In genomic region chr4:100061396-100062066, GRCm38 (mm10) we compare ENCODE assay signal across 20 mouse cellular contexts. TPM values are rescaled to one million over a fixed set of nuclear protein-coding genes. Genes with fewer than 3 reads are reported as not detected.
A peak's percentile ranks its signal among the peaks of the same experiment; 100 is the strongest.
DNase-seq lines count a peak whose midpoint lies in the region; ATAC-seq and TF ChIP-seq lines count a peak whose summit lies in the region.
"Had no signal": no experiment of that assay in that cellular context is flagged by ENCODE, and none has a peak within 500 bp of the region (broad histone marks: within the 10 kb centered on the region; RNA-seq: fewer than 3 reads in every experiment).

No protein-coding gene starts in this region.

- no peak overlapping the region for H3K9ac ChIP-seq in lung, postnatal 0 days (replicated peaks; ENCODE audit: low read depth)
- H3K9ac ChIP-seq in embryonic facial prominence, embryonic 13.5 days, result no peak overlapping the region
- H3K9ac ChIP-seq in limb, embryonic 15.5 days, result no peak overlapping the region
- H3K9ac ChIP-seq in liver, postnatal 0 days (replicated peaks), result no peak overlapping the region
- H3K9ac ChIP-seq: forebrain, embryonic 12.5 days; liver, embryonic 15.5 days had no signal

- H3K27ac ChIP-seq in lung, postnatal 0 days (ENCODE audit: low read length), result no peak overlapping the region
- H3K27ac ChIP-seq in embryonic facial prominence, embryonic 13.5 days, result peak overlapping the region; percentile 72; the same call in 1 of the 2 replicates
- H3K27ac ChIP-seq in limb, embryonic 15.5 days, result peak overlapping the region; percentile 54
- H3K27ac ChIP-seq in liver, postnatal 0 days (ENCODE audit: low read depth), result no peak overlapping the region
- H3K27ac ChIP-seq: forebrain, embryonic 12.5 days; liver, embryonic 15.5 days had no signal

- no peaks in the 10 kb centered on the region for H3K36me3 ChIP-seq in lung, postnatal 0 days (ENCODE audit: insufficient read depth, low read length)
- H3K36me3 ChIP-seq in embryonic facial prominence, embryonic 13.5 days, result no peaks in the 10 kb centered on the region
- no peaks in the 10 kb centered on the region for H3K36me3 ChIP-seq in limb, embryonic 15.5 days
- no peaks in the 10 kb centered on the region for H3K36me3 ChIP-seq in liver, postnatal 0 days (replicated peaks; ENCODE audit: insufficient read depth, low read length)
- H3K36me3 ChIP-seq: forebrain, embryonic 12.5 days; liver, embryonic 15.5 days had no signal

- no peaks in the 10 kb centered on the region for H3K27me3 ChIP-seq in lung, postnatal 0 days (replicated peaks; ENCODE audit: insufficient read depth, low read length)
- H3K27me3 ChIP-seq in embryonic facial prominence, embryonic 13.5 days, result 0 out of 2 replicates have a peak, but pooled peaks cover 2% of the 10 kb centered on the region
- no peaks in the 10 kb centered on the region for H3K27me3 ChIP-seq in limb, embryonic 15.5 days
- H3K27me3 ChIP-seq in liver, postnatal 0 days (ENCODE audit: insufficient read depth, low read length), result 0 out of 2 replicates have a peak, but pooled peaks cover 2% of the 10 kb centered on the region
- H3K27me3 ChIP-seq: liver, embryonic 15.5 days; Patski had no signal

- DNase-seq in lung, postnatal 0 days (ENCODE audit: low spot score), result no peak
- no peak for DNase-seq in lung, adult 18-20 months
- peak; percentile 28 for DNase-seq in gastrocnemius, postnatal 10 days
- DNase-seq in liver, postnatal 0 days, result no peak
- DNase-seq: adrenal gland, adult 8-10 months; cerebellum, adult 9-10 months; heart, adult 18-20 months; kidney, adult 2 months; kidney, postnatal 10 days; left cerebral cortex, postnatal 4 days; midbrain, embryonic 14.5 days; thymus, postnatal 4 days had no signal

- H3K4me1 ChIP-seq in lung, postnatal 0 days (ENCODE audit: insufficient read depth, low read depth, low read length), result no peaks in the 10 kb centered on the region
- H3K4me1 ChIP-seq in embryonic facial prominence, embryonic 13.5 days, result peaks cover 19% of the 10 kb centered on the region
- peaks cover 24% of the 10 kb centered on the region for H3K4me1 ChIP-seq in limb, embryonic 15.5 days
- H3K4me1 ChIP-seq in liver, postnatal 0 days (ENCODE audit: insufficient read depth), result no peaks in the 10 kb centered on the region
- H3K4me1 ChIP-seq: liver, embryonic 15.5 days had no signal

- 52% methylated on average over 19 of the region's 19 CpGs for WGBS in lung, postnatal 0 days
- 45% methylated on average over 19 of the region's 19 CpGs for WGBS in embryonic facial prominence, embryonic 13.5 days
- WGBS in limb, embryonic 15.5 days, result 27% methylated on average over 19 of the region's 19 CpGs
- 74% methylated on average over 19 of the region's 19 CpGs for WGBS in liver, postnatal 0 days (ENCODE audit: insufficient replicate concordance)

- ATAC-seq in lung, postnatal 0 days, result peak; percentile 38
- ATAC-seq in embryonic facial prominence, embryonic 13.5 days (ENCODE audit: insufficient number of reproducible peaks, insufficient read depth, low FRiP score, low TSS enrichment, low read depth), result no peak
- no peak for ATAC-seq in limb, embryonic 15.5 days (ENCODE audit: insufficient number of reproducible peaks, low FRiP score, low TSS enrichment, low read depth)
- no peak for ATAC-seq in liver, postnatal 0 days
- ATAC-seq in megakaryocyte, adult 5-6 weeks (ENCODE audit: poor library complexity, severe bottlenecking), result no peak
- ATAC-seq: Patski had no signal

- TF ChIP-seq EP300 in lung, postnatal 0 days (IDR thresholded peaks at IDR 0.05), result no peak
- TF ChIP-seq EP300 in liver, postnatal 0 days (IDR thresholded peaks at IDR 0.05; ENCODE audit: low read depth), result no peak

- H3K4me2 ChIP-seq in lung, postnatal 0 days (replicated peaks; ENCODE audit: low read depth, low read length), result no peak overlapping the region
- H3K4me2 ChIP-seq in embryonic facial prominence, embryonic 13.5 days, result peak overlapping the region; percentile 30; the same call in 1 of the 2 replicates
- H3K4me2 ChIP-seq in limb, embryonic 15.5 days, result peak overlapping the region; percentile 25; the same call in 1 of the 2 replicates
- no peak overlapping the region for H3K4me2 ChIP-seq in liver, postnatal 0 days (ENCODE audit: low read depth, low read length)
- H3K4me2 ChIP-seq: forebrain, embryonic 12.5 days; liver, embryonic 15.5 days had no signal

- H3K4me3 ChIP-seq in lung, postnatal 0 days (ENCODE audit: low read depth, low read length), result no peak overlapping the region
- H3K4me3 ChIP-seq in embryonic facial prominence, embryonic 13.5 days, result no peak overlapping the region
- no peak overlapping the region for H3K4me3 ChIP-seq in limb, embryonic 15.5 days
- H3K4me3 ChIP-seq in liver, postnatal 0 days (ENCODE audit: low read depth, low read length), result no peak overlapping the region
- H3K4me3 ChIP-seq: forebrain, embryonic 12.5 days; liver, embryonic 15.5 days; myocyte had no signal

- H3K9me3 ChIP-seq in lung, postnatal 0 days (ENCODE audit: low read length), result no peaks in the 10 kb centered on the region
- H3K9me3 ChIP-seq in embryonic facial prominence, embryonic 13.5 days, result no peaks in the 10 kb centered on the region
- H3K9me3 ChIP-seq in limb, embryonic 15.5 days, result no peaks in the 10 kb centered on the region
- no peaks in the 10 kb centered on the region for H3K9me3 ChIP-seq in liver, postnatal 0 days (ENCODE audit: low read length)
- H3K9me3 ChIP-seq: forebrain, embryonic 12.5 days; liver, embryonic 15.5 days had no signal

- no peak for TF ChIP-seq CTCF in lung, postnatal 0 days (IDR thresholded peaks at IDR 0.05)
- no peak for TF ChIP-seq CTCF in liver, postnatal 0 days (IDR thresholded peaks at IDR 0.05; ENCODE audit: low read depth)

RNA-seq across cellular contexts. Expression of gene Ror1, which starts 34.1 kb away (rescaled TPM):
- 5.5 and 6.2 TPM in 2 replicates for polyA plus RNA-seq in lung, postnatal 0 days (2015; fragmentation: Nextera tagmentation; extraction: Ambion mirVana)
- polyA plus RNA-seq in embryonic facial prominence, embryonic 13.5 days (2015; fragmentation: Nextera tagmentation; extraction: Ambion mirVana), result 10.4 and 10.7 TPM in 2 replicates
- total RNA-seq in gastrocnemius, postnatal 10 days (2021), result 1 to 10 TPM; 5.4 to 6.3 TPM
- polyA plus RNA-seq in limb, embryonic 15.5 days (2015; fragmentation: Nextera tagmentation; extraction: Ambion mirVana), result 8.1 and 9.5 TPM in 2 replicates
- 0.24 and 0.29 TPM in 2 replicates for polyA plus RNA-seq in liver, postnatal 0 days (2015; fragmentation: Nextera tagmentation; extraction: Ambion mirVana)
- 0.07 TPM in 1 of 2 replicates, not detected in the other for total RNA-seq in megakaryocyte, adult 5-6 weeks (2015)
- 0.11 TPM in 1 of 2 replicates, not detected in the other for total RNA-seq in megakaryocyte, adult 5-6 weeks (2017)
- total RNA-seq: megakaryocyte progenitor cell, adult 5-6 weeks had no signal

Comparison
In these comparisons a context has a peak if more than half of its experiments do, and no peak if none do; other contexts are left out.
1. H3K27ac ChIP-seq: peak in embryonic facial prominence, embryonic 13.5 days (single experiment) and limb, embryonic 15.5 days (single experiment); none in lung, postnatal 0 days (single experiment) and liver, postnatal 0 days (single experiment).
2. H3K4me2 ChIP-seq: peak in embryonic facial prominence, embryonic 13.5 days (single experiment) and limb, embryonic 15.5 days (single experiment); none in lung, postnatal 0 days (single experiment) and liver, postnatal 0 days (single experiment).